Mouse (Mus musculus) layer of hippocampus, postnatal 36 days (tissue): ENCODE measurements around the gene Unc80. TPM values are rescaled to one million over a fixed set of nuclear protein-coding genes. Genes with fewer than 3 reads are reported as not detected.

Experiments
- DNase-seq, 2 experiments: peaks; one replicate each; pipeline ENCODE4 v3.0.0; 2022
- total RNA-seq, 2 experiments: library from RNA; stranded (reverse); gene quantifications; 2 replicates each; pipeline ENCODE4 v1.2.3; 2021

Gene Unc80
- total RNA-seq, result 100 to 1,000 TPM; 204 to 223 TPM

DNA sequence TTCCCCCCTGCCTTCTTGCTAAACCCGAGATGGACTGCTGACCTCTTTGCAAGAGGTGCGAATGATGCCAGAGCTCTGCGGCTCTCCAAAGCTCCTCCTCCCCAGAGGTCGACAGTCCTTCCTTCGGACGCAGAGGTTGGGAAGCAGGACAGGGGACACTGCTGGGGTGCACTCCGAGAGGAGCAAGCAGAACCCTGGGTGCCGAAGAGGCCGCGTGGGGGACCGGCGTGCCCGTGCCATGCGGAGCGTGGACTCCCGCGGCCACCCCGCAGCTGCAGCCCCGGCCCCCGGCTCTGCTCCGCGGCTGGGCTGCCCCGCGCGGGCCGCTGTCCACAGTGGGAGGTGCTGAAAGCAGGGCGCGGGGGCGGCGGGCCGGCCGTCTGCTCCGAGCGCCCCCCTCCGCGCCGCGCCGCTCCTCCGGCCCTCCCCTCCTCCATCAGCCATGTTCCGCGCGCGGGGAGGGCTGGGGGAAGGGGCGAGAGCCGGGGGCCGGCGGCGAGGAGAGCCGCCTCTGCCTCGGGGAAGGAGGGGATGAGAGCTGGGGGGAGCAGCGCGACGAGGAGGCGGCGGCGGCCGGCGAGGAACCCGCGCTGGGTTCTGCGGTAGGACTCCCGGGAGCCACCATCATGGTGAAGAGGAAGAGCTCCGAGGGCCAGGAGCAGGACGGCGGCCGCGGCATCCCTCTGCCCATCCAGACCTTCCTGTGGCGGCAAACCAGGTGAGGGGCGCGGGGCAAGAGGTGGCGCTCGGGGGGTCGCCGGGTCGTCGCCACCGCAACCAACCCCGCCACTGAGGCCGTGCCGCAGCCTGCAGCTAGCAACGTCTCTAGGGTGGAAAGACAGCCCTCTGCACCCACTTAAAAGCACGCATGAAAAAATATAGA, at the start of gene Unc80:
Unc80 (plus strand) TSS at position 547 of the 883 bp plus-strand sequence.
- peak; percentile 70 to 72 for DNase-seq

DNA sequence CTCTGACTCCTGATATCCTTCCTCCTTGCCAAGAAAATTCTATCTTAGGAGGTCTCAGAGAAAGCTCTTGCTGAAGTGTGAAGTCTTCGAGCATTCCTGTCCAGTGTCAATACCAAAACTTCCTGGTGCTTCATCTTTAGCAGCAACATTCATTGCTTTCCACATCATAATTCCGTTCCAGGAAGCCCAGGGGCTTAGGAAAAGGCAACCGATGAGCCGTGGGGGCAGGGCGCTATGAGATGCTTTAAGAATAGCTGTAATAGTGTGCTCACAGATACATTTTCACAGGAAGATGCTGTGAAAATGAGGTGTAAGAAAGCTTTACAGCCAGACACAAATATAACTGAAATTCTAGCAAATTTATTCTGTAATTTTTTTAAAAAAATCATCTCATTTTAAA, 42.1 kb upstream of the Unc80 start:
- no peak for DNase-seq

DNA sequence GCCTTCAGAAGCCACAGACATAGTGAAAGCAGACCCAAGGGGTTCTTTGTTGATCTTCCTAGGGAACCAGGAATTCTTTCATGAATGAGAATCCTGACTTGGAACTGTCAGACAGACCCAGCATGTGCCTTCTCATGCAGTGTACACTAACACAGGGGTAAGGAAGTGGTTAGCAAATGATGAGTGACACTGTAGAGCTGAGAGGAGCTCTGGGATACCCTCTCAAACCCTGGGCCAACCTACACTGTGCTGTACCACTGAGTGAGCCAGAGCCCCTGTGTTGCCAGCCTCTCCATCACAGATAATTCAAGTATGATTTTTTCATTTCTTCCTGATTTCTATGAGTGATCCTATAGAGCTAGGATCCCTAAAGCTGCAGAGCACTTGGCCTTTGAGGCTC, 37.2 kb upstream of the Unc80 start:
- no peak for DNase-seq

DNA sequence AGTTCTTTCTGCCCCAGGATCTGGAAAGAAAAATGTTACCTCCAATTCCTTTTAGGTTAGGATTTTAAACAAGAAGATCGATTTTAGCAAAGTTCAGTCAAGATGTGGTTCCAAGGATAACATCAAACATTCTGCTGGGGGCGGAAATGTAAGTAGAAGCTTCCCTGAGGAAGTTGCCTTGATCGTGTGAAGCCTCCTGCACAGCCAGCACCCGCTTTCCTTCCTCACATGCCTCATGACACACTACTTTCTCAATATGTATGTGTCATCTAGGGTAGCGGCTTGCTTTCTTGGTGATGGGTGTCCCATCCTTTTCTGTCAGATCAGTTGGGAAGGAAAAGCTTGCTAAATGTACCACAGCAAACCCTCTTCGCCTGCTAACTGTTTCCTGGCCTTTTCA, 36.7 kb upstream of the Unc80 start:
- DNase-seq, result no peak

DNA sequence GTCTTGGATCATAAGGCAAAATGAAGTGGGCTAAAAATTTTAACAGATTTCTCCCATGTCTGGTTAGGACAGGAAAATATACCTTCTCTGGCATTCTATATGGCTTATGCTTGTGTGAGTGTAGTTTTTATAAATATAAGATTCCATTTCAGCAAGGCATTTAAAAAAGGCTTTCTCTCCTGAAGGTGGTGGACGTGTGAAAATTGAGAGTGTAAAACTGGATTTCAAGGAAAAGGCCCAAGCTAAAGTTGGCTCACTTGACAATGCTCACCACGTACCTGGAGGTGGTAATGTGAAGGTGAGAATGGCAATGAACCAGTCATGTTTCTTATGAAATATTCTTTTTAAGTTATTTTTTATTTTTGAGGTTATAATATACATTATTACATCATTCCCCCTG, 30.1 kb upstream of the Unc80 start:
- DNase-seq, result no peak

DNA sequence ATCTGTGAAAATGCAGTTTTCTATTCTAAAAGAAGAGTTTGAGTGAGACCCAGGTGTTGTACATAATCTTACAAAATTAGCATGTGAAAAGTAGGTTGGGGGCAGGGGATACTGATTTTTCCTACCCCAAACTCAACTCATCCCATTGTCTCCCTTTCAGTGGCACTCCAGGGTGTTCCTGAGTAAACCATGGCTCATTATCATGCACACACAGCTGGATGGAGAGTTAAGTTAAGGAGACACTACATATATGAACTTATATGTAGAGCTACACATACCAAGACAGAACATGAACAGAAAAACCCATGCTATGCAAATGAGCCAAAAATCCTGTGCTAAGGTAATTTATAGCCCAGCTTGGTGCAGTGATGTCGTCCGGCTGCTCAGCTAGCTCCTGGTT, 25.2 kb upstream of the Unc80 start:
- DNase-seq, result no peak

DNA sequence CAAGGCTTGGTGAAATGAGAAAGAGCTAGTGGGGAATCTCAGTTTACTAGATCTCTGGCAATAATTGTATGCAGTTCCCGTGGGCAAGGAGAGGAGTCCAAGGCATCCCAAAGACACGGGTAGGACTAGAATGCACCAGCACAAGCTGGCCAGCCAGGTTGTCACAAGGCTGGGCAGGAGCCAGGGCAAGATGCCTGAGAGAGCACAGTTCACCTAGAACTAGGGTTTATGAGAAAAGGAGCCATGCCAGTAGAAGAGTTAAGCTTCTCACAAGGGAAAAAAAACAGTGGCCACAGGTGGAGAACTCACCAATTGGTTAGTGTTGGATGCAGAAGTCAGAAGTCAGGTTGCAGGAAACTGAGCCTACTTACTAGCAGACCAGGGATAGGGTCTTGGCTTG, 18.7 kb upstream of the Unc80 start:
- DNase-seq, result no peak

DNA sequence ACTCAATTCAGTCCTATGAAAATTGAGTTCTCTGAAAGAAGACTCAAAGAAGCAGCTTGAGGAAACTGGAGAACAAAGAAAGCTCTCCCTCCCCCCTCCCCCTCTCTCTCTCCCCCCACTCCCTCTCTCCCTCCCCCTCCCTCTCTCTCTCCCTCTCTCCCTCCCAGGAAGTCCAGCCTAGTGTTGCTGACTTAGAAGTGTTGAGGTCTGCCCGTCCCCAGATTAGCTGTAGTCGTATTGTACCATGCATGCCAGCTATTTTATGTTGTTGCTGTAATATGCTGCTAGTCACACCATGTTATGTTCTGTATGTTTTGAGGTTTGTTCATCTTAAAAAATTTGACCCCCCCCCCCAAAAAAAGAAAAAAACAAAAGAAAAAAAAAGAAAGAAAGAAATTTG, 11.6 kb upstream of the Unc80 start:
- DNase-seq, result no peak

DNA sequence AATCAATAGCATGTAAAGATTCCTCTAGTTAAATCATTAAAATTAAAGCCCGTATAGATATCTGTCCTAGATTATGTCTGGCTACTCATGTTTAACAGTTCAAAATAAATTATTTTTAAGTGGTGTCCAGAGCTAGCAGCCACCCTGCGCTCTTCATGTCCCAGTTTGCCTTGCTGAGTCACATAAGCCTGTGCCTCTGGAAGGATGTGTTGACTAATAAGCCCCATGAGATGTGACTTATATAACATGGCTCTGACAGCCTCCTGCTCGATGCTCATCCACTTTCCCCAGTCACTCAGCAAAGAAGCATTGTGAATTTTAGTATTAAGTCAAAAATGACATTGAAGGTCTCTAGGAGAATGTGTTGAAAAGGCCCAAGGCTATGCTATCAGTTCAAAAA, 10.4 kb upstream of the Unc80 start:
- no peak for DNase-seq

DNA sequence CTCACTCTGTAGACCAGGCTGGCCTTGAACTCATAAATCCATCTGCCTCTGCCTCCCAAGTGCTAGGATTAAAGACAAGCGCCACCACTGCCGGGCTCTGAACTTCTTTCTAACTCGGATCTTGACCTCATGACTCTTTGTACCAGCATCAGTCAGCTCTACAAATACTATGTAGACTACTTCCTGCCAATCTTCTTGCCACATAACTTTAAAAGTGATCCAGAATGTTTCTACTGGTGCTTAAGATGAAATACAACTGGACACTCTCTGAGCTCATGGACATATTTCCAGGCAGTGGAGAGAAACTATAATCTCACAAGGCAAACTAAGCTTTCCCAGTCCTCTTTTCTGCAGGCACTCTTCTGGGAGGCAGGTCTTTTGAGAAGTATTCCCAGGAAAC, 8.8 kb upstream of the Unc80 start:
- no peak for DNase-seq

DNA sequence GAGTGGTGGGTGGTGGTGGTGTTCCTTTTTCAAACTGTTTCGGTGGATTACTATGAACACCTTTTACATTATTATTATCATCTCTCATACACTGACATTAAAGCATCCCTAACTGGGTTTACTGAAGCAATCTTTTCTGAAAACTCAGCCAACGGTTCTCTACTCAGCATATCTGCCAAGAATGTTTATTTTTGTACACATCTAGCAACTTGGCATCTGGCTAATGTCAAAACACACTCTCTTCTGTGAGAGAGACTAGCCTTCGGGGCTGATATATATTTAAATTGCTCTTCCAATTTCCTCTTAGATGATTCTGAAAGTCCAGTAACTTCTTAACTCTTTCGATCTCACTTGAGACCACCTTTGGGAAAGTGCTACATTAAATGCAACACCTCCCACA, 7.3 kb upstream of the Unc80 start:
- DNase-seq, result no peak

DNA sequence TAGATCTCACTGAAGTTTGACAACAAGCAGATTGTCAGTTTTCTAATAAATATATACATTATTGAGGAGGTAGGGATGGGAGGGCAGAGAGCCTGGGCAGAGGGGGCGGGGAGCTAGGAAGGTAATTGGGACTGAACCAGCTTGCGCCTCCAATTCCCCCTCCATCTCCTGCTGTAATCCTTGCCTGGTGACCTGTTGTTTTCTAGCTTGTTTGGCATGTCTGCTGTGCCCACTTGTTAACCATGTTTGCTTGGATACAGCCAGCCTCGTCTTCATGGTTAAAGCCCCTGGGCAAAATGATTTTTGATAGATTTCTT, 495 bp downstream of the Unc80 start:
- DNase-seq, result peak; percentile 17 to 33

DNA sequence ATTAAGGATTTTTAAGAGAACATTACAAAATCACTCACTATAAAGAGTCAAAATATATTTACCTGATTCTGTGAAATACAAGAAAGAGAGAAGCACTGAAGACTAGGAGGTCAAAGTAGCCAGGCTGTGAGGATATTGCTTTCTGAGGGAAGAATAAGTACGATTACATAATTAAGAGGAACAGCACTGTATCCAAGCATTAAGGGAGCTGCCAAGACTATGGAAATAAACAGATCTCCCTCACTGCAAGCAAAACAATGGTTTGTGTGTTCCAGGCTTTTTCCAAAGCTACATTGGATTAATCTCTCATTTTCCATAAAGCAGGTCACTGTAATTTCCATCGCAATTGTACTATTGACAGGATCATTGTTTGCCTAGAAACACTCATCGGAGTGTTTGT, 14.6 kb downstream of the Unc80 start:
- no peak for DNase-seq

DNA sequence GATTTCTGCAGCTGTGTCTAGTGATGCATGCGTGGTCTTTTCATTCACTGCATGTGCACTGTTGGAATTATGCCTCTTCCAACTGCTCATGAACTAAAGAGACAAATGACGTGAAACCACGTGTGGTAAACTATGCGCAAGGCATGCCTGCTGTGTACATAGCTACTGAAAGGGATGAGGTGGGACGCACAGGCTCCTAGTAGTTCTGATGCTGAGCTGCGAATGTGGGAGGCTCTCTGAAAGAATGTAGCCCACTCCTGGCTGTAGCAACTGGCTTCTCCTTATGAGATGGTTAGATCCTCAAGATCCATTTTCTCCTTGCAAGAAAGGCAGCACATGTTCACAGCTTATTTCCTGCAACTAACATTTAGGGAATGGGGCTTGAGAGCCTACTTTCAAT, 24.9 kb downstream of the Unc80 start:
- no peak for DNase-seq

DNA sequence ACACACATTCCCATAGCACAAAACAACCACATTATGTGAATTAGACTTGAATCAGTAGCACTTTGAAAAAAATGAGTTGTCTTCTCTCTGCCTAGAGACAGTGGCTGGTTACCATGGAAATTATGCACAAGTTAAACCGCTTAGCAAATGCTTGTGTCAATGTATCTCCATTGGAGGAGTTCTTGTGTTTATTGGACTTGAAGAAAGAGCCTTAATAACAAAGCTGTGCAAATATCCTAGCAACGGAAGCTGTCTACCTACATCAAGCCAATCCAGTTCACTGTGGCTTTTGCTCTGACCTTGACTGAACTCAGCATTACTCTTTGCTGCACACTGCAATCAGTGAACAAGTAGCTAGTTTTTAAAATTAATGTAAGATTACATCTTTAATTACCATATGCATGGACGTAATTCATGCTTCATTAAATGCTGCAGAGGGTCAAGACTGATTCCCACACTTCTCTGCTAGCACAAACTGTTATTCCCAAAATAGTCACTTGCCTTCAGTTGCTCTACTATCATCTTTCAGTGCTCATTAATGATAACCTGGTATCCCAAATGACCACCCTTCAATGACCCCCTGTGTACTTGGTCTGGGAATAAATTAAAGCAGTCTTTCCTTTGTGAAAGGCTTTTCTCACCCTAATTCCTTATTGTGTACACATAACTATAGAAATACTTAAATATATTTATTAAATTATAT, 27.3 kb downstream of the Unc80 start:
- no peak for DNase-seq

DNA sequence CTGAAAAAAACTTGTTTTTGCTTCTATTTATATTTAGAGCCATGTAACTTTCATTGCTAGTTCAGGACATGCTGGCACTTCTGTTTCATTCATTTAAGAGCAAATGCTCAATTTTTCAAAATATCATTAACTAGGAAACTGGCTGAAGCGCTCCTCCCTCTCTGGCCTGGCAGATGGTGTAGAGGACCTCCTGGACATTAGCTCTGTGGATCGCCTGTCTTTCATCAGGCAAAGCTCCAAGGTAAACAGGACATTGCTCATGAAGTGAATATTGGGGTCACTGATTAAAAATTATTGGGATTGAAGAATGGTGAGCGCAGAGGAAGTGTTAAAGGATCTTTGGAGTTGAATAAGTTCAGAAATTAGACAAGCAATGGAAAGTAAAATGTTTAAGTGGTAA, 82.6 kb downstream of the Unc80 start:
- no peak for DNase-seq

DNA sequence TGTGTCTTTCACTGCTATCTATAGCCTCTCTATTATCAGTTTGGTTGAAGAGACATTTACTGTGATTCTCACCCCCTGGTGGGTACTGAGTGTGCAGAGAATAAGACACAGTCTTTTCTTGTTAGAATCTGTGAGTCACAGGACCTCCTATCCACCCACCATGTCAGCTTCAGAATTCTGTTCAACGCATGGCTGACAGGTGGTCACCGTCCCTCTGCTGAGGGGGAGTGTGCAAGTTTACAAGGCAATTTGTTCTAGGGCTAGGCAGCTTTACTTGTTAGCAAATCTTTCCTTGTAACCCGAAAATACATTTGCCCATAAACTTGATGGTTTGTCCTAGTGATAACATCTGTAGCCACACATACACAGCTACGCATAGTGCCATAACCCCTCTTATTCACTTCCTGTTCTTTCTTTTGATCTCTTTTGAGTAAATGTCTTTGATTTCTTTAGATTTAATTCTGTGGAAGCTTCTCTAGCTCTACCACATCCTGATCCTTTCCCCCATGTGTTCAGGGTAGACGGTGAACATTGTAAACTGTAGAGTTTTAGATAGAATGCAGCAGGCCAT, 84.3 kb downstream of the Unc80 start:
- DNase-seq, result peak; percentile 69 to 74

DNA sequence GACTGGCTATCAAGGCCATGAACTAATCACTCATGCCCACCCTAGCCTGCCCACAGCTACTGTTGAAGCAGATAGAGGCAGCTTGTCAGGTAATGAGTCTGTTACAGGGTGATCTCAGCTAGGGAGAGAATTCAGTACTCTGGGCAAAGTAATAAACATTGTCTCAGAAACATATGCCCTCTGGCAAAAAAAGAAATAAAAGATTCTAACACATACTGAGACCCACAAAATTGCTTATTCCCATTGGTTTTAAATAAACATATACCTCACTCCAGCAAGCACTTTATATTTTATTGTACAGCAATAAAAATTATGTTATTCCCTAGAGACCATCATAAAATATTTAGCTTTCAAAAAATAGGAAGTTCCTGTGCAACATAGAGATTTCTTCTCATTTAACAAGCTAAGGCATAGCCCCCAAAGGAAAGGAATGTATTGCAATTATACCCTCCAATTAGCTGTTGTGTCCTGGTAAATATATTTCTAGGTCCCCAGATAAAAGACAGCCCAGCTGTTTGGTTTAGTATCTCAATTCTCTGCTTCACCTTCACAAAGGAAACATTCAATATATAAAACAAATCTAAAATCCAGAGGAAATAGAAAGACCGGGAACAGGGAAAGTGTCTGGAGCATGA, 93.6 kb downstream of the Unc80 start:
- DNase-seq, result no peak

DNA sequence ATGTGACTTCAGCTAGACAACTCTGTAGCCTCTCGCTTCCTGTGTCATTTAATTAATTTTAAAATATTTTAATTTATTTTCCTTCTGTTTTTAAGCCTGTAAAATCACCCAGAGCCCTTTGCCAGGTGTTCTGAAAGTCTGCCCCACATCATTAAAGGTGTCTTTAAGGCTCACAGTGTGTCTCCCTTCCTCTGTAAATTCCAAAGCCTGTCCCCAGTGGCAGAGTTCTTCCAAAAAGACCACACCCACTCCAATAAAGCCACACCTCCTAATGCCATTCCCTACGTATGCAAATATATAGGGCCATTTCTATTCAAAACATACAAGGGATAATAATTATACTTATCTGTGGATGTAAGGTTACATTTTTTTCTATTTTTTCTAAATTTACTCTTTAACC, 94.2 kb downstream of the Unc80 start:
- no peak for DNase-seq

DNA sequence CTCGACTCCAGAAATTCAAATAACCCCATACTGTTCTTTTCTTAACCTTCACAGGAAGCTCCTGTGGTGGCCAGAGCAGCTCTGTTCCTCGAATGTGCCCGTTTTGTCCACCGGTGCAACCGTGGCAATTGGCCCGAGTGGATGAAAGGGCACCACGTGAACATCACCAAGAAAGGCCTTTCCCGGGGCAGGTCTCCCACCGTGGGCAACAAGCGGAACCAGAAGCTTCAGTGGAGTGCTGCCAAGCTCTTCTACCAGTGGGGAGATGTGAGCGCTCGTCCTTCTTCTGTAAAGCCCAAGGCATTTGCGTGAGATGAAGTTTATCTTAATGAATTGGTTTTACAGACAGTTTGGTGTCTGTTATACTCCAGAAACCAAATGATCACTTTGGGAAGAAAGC, 101.6 kb downstream of the Unc80 start:
- no peak for DNase-seq

DNA sequence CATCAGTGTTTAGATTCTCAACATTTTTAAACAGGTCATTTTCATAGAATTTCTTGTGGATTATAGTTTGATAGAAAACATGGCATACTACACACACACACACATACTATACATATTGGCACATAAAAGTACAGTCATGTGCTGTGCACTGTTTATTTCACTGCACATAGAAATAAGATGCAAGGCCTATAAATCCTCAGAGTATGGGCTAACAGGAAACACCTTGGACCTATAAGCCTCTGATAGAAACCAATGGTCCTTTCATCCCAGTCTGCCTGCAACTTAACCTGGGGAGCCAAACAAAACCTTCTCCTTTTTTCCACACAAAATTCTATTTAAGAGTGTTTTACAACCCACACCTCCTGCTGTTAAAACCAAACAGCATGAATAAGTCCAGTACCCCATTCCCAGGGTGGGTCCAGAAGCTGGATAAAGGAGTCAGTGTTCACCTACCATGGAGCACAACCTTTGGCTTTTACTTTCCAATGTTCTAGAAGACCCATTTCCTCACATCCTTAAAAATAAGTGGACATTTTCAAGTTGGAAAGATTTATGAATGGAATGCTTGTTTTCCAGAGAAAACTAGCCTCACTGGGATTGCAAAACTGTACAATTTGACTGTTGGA, 129.1 kb downstream of the Unc80 start:
- DNase-seq, result no peak

DNA sequence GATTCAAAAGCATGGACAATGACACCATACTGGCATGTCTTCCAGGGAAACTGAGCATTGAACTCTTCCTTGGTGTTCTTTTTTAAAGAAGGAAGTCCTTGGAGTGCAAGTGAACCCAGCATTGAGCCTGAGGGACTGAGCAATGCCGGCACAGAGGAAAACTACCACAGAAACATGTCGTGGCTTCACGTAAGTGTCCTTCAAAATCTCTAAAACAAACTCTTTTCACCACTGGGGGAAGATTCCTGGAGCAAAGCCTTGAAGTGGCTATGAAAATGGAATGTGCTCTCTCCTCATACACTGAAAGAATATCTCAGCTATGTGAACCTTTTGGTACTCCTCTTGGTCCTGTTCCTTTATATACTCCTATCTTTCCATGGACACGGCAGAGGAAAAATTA, 140.1 kb downstream of the Unc80 start:
- no peak for DNase-seq

DNA sequence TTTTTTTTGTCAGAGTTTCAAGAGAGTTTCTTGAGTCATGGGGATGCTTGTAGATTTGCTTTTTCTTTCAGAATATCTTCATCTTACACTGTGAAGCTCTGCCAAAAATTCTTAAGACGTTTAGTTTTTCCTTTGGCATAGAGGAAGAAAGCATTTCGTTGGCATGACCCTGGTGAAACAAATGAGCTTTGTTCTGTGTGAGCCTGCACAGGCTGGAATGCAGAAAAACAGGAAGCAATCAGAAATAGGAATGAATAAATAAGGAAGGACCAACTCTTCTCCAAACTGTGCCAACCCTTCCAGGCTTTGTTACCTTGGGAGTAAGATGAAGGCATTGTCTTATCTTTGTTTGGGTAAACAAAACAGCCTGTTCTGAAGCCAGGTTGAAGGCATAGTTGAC, 149.0 kb downstream of the Unc80 start:
- no peak for DNase-seq
